Mouse (Mus musculus) urinary bladder, adult 2 months (tissue): Measurements from ENCODE around the gene Rbl1. TPM values are rescaled to one million over a fixed set of nuclear protein-coding genes. Genes with fewer than 3 reads are reported as not detected.
"Not testable (repeated sequence)": the region's sequence is repeated elsewhere in the genome, so short reads cannot be mapped to it uniquely, and the experiment has no call there.

Source experiments
- DNase-seq: peaks from one replicate; pipeline ENCODE4 v3.0.0; 2022; ENCODE audit warnings: low spot score
- polyA plus RNA-seq: library from polyadenylated mRNA; depleted of rRNA; stranded (reverse); fragments of >200 nt; gene quantifications from 2 replicates; pipeline ENCODE4 v1.2.3, GENCODE M21; 2012; rRNA removed

Rbl1 gene
- polyA plus RNA-seq = 6.3 and 7.0 TPM in 2 replicates

DNA sequence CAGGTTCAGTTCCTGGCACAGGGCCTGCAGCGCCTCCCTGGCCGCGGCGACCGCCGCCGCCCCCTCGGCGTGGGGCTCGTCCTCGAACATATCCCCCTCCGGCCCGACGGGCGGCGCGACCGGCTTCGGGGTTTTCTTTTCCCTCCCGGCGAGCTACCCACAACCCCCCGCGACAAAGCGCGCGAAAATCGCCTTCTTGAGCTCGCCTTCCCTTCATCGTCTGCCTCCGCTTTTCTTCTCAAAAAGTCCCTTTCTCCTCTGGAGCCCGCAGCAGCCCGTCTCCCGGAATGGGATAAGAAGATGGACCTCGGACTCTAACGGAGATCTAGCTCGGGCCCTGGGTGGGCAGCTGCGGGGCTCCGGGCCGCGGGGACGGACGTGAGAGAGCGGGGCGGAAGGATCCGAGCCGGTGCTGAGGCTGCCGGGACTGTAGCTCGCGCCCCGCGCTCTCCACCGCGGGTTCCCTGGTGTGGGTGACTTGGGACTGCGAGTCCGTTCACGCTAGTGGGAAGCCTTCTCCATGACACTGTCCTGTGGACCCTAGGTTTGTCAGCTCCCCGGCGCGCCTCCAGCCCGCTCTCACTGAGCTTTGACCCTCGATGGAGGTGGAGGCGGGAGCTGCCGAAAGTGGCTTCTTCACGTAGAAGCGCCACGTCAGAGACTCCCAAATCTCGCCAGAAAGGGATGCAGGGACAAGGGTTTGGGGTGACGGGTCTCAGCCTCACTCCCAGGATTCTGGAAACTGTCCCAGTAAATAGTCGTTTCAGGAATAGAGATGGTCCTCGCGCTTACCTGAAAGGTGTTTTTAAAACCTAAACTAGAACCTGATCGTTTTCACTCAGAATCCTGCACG is at the start of gene Rbl1:
TSS of gene Rbl1 (minus strand) at position 169 of the 853 bp plus-strand sequence.
- DNase-seq = peak; percentile 84

DNA sequence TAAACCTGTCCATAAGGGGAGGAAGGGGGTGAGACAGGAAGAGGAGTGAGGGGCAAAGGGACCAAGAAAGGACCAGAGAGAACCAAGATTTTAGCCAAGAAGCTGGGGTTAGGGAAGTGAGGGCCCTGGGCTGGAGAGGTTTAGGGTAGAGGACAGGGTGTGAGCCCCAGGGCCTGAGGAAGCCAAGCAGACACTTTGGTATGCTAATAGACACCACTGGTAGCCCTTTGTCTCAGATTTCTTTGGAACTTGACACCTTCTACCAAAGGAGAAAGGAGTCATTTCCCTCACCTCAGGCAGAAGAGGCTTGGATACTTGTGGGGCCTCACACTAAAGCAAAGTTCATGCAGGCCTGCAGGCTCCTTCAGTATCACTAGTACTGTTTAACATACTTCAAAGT is 43.8 kb upstream of the Rbl1 start:
- no peak for DNase-seq

DNA sequence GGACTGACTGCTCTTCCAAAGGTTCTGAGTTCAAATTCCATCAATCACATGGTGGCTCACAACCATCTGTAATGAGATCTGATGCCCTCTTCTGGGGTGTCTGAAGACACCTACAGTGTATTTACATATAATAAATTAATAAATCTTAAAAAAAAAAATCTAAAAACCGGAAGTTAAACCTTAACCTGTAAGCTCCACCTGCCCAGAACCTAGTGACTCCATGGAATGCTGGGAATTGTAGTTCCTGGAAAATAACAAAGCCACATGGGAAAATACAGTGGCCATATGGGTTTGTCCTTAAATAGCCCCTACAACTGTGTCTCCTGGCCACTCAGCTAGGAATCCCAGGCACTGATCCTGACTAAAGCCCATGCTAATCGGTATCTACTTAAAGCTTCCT is 41.3 kb upstream of the Rbl1 start:
- no peak for DNase-seq

DNA sequence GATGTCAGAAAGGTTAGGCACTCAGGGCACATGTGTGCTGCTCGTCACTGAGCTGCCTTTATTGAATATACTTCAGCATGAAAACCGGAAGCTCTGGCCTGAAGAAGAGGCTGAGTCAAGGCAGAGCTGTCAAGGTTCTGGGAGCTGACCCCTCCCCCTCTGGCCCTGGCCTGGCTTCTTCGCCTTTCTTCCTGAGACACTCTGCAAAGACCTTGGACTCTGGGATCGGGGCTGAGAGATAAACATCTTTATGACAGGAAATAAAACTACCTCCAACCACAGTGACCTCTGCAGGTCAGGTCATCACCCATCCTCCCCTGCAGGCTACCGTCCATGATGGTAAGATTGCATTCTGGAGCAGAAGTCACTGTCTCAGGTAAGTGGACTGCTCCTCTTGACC is 40.7 kb upstream of the Rbl1 start:
- no peak for DNase-seq

DNA sequence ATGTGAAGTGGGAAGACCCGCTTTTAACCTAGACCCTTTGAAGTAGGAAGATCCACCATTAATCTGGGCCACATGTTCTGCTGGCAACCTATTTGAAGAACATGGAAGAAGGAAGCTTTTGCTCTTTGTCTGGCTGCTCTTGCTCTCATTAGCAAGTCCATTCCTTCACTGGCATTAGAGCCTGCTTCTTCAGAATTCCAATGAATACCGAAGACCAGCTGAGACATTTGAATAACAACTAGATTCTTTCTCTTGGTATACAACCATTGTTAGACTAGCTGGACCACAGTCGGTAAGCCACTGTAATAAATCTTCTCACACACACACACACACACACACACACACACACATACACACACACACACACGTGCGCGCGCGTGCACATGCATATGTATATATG is 31.6 kb upstream of the Rbl1 start:
- DNase-seq = no peak

DNA sequence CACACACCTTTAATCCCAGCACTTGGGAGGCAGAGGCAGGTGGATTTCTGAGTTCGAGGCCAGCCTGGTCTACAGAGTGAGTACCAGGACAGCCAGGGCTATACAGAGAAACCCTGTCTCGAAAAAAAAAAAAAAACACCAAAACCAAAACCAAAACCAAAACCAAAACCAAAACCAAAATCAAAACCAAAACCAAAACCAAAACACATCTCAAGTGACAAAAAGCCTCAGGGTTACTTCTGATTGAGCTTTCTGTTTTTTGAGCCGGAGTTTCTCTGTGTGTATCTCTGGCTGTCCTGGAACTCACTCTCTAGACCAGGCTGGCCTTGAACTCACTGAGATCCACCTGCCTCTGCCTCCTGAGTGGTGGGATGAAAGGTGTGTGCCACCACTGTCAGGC is 17.6 kb upstream of the Rbl1 start:
- not testable (repeated sequence) for DNase-seq

DNA sequence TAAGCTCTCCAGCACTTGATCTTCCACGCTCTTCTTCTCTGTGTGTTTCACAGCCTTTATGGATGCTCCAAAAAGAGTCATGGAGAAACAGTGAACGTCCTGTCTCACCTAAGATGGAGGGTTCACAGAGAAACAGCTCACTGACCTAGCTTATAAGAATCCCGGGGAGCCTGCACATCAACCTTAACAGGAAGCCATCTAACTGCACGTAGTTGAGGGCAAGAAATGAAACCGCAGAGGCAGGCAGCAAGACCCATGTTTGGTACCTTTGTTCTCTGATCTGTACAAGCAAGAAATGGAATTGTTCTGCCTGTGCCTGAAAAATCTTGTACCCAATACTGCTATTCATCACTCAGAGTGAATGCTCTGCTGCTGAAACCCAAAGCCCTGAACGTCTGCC is 15.8 kb upstream of the Rbl1 start:
- no peak for DNase-seq

DNA sequence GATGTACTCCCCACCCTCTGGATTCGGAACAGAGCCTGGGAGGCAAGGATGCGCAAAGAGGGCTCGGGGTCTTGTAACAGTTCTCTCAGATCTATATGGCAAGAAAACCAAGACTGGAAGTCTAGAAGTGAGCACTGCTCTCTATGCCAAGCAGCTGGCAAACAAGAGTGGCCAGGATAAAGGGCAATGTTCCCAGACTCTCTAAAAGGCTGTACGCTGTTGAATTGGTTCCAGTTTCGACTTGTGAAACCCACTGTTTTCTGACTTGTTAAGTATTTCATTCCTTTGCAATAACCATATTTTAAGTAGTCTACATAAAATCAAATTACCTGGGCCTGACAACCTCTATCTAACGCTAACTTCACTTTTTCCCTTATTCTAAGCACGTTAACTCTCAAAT is 7.4 kb upstream of the Rbl1 start:
- no peak for DNase-seq

DNA sequence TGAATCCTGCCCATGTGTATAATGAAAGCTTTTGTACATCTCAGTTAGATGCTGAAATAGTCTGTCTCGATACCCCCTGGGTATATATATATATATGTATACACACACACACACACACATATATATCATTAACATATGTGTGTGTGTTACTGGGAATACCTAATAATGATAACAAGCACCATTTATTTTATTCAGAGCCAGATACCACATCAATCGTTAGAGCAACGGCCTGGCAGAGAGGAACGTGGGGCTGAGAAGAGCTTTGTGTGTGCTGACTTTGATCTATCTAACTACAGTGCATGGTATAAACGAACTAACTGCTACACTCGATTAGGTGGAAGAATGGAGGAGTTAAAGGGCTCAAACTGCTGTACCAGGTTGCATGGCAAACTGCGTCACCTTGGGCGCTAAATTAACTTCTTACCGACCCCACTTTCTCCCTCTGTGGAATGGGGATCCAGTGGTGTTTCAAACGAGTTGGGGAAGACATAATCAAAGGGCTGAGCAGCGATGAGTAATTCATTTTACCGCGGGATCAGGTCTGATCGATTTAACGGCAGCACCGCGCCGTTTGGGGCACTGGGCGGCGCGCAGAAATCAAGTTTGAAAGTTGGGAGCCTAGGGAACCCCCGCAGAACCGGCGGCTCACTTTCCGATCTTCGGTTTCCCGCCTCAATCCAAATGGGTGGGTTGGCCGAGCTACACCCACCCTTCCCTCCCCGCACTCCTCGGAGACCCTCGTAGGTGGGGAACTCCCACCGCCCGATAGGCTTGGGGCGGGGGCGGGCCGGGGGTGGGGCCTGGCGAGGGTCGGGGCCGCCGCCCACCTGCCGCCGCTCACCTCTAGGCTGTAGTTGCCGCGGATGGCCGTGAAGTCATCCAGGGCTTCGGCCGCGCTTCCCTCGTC is 622 bp downstream of the Rbl1 start:
- peak; percentile 30 for DNase-seq

DNA sequence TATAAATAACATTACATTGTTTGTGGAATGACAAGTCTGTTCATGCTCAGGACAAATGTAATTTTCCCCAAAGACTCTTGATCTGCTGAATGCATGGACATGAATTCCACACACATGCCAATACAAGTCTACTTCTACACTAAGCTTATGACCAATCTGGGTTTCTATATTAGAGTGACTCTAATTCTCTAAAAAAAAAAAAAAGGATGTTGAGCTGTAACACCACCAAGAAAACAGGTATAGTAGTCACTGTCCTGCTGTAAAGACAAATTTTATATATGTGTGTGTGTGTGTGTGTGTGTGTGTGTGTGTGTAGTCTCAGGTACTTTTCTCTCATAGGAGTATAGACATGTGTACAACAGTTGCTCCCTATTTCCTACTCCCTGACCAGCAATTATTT is 1.3 kb downstream of the Rbl1 start:
- DNase-seq = no peak

DNA sequence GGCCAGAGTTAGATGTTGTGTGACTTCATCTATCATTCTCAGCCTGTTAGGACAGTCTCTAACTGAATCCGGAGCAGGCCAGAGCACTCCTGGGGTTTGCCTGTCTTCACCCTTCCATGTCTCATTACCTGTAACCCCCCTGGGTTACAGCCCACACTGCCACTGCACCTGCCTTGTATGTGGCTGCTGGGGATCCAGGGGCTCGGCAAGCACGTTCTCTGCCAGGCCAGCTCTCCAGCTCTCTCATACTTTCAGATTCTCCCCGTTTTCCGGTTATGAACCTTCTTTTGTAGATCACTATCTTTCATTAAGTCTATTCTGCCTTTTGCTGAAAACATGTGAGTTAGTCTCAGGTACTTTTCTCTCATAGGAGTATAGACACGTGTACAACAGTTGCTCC is 2.0 kb downstream of the Rbl1 start:
- DNase-seq = no peak

DNA sequence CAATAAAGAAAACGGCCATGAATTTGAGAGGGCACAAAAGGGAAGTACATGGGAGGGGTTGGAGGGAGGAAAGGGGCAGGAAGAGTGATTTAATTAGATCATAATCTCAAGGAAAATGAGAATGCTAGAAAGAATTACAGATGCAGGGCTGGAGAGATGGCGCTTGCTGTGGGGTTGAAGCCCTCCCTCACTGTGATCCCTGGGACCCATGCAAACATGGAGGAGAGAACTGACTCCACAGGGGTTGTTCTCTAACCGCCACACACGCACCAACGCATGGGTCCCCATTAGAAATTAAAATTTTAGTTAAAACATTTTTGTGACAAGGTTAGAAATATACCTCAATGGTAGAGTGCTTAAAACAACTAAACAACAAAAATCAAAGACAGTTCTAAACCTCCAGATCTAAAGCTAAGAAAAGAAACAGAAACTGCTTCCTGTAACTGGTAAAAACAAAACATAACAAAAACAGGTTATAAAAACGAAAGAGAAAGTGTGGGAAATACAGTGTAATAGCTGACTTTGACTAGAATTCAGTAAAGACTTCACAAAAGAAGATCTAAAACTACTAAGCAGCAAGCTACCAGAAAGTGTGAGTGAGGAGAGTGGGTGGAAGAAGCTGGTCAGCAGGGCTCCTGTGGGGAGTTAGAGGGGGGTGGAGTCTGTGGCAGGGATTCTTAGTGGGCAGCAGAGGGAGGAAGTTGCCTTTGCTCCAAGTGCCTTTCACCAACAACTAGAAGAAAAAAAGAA is 3.1 kb downstream of the Rbl1 start:
- DNase-seq = no peak

DNA sequence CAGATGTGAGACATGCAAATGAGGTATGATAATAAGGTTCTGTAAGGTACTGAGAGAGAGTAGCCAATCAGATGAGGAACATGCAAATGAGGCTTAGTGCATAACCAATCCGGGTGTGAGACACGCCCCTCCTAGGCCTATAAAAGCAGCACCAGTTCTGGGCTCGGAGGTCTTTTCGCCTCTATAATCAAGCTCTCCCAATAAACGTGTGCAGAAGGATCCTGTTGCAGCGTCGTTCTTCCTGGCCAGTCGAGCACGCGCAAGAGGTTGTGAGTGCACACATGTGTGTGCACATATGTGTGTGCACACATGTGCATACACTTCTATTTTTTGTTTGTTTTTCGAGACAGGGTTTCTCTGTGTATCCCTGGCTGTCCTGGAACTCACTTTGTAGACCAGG is 5.9 kb downstream of the Rbl1 start:
- DNase-seq = not testable (repeated sequence)

DNA sequence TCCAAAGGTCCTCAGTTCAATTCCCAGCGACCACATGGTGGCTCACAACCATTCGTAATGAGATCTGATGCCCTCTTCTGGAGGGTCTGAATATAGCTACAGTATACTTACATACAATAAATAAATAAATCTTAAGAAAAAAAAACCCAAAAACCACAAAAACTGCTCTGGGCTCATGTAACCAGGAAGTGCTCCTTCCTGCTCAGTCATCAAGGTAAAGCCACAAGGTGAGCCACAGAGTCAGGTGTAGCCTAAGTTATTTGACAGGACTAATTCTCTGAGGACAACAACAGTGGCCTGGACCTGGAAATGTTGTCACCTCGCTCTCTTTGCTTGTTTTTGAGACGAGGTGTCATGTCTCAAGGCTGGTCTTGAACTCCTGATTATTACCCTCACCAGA is 13.7 kb downstream of the Rbl1 start:
- DNase-seq = no peak

DNA sequence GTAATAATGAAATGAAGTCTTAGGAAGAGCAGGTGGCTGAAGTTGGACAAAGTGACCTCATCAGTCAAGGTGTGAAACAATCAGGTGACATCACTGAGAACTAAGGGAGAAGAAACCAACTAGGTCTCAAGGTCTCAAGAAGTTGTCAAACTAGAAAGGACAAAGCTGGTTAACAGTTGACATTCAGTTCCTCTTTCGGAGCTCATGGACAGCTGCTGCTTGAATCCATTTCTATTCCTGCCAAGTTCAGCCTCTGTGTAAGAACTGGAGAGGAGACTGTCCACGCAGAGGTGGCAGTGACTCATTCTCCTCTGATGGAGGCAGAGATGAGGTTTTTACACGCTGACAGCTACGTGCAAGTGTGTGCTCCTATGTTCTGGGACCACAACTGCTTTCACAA is 17.1 kb downstream of the Rbl1 start:
- DNase-seq = no peak

DNA sequence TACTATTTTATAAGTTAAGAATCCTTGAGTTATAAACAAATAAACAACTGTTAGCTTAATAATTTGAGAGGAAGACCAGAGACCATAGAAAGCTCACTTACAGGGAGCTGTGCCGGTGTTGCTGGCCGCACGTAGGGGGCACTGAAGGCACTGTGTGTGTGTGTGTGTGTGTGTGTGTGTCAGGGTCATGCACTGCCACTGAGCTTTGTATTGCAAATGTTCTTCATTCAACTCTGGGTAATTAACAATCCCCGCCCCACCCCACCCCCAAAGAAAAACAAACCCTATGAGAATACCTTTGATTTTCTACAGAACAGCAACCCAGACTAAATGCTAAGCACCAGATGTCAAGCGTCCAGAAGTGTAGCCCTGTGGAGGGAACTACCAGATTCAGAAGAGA is 17.8 kb downstream of the Rbl1 start:
- no peak for DNase-seq

DNA sequence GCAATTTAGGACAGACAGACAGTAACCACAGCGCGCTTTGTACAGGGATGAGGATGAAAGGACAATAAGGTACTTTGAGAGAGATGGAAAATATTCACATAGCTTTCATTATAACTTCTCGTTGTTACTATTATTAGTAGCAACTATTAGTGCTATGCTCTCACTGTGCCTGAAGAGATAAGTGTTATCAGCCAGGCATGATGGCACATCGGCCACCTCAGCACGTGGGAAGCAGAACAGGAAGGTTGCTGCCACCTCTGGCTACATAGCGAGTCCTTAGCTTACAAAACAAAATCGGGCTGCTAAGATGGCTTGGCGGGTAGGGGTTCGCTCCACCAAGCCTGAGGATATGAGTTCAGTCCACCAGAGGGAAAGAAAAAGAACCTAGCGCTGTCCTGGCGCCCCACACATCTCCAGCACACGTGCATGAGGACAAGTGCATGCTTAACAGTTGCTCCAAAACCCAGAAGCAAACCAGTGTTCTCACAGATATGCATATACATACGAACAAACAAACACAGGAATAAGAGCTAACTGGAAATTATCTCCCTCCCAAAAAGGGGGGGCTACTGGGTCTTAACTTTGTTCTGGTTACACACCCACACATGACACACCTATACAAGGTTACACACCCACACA is 19.2 kb downstream of the Rbl1 start:
- no peak for DNase-seq

DNA sequence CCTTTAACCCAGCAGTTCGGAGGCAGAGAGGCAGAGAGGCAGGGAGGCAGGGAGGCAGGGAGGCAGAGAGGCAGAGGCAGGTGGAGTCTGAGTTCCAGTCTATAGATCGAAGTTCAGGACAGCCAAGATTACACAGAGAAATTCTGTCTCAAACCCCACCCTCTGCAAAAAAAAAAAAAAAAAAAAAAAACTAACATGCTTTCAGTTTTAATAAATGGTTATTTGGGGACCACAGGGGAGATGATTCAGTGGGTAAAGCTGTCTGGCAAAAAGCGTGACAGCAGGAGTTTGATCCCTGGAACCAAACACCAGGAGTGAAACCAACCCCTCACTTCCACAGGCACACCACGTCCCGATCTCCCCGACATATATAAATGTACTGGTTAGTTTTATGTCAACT is 26.2 kb downstream of the Rbl1 start:
- no peak for DNase-seq

DNA sequence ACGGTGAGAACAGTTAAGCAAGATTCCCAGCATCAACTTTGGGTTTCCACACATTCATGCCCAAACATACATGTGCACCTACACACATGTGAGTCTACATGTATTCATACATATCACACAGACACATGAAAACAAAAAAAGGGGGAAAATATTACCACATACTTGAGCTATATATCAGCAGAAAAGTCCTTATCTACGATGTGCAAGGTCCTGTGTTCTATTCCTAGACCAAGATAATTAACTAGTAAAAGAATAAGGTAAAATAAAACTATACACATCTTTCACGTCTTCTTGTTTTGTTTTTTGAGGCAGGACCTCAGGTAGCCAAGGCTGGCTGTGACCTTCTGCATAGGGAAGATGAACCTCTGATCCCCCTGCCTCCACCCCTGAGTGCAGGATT is 28.1 kb downstream of the Rbl1 start:
- no peak for DNase-seq

DNA sequence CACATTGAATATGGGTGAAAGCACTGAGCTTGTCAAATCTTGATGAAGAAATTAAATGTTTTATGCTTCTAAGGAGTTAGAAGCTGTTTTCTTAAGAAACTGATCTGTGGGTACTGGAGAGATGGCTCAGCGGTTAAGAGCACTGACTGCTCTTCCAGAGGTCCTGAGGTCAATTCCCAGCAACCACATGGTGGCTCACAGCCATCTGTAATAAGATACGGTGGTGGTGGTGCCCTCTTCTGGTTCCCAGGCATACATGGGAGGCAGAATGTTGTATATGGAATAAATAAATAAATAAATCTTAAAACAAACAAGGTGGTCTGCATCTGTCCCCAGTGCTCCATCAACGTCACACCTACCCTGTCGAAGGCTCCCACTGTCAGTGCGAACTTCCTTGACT is 29.9 kb downstream of the Rbl1 start:
- DNase-seq = no peak

DNA sequence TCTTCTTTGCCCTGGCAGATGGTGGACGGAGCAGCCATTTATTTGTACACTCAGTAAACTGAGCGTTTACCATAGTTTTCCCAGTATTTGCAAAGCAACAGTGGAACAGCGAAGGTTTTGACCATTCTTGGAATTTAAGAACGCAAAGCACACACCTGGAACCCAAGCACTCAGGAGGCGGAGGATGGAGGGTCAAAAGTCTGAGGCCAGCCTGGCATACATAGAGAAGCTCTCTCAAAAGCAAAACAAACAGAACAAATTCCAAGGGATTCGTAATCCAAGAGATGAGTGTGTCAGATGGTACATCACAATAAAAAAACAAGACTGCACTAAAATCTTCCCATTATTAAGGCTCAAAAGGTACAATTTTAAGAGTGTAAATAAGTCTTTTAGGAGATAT is 30.8 kb downstream of the Rbl1 start:
- DNase-seq = no peak

DNA sequence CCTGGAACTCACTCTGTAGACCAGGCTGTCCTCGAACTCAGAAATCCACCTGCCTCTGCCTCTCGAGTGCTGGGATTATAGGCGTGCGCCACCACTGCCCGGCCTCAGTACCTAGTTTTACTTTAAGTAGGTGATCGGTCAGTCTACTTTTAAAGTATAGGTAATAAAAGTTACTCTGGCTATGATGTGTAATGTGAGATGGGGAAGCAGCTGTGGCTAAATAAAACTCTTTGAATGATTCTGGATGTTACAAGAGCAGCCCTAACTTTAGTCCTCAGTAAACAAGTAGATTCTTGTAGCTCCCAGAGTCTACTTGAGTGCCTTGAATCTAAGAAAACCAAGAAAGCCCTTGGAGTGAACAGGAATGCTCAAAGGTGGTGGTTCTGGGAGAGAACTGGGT is 31.4 kb downstream of the Rbl1 start:
- DNase-seq = no peak
